Mouse (Mus musculus): Measurements from ENCODE around the gene Rab3a.

Rab3a gene

GRCm38 (mm10) chr8:70742176-70742575, 12.3 kb upstream of the Rab3a start:
- DNase-seq (ENCODE audit: low spot score) = no peak

GRCm38 (mm10) chr8:70742981-70743655, 11.4 kb upstream of the Rab3a start:
- no peak for DNase-seq (ENCODE audit: low spot score)

GRCm38 (mm10) chr8:70743656-70744590, 10.6 kb upstream of the Rab3a start:
- DNase-seq (ENCODE audit: low spot score) = peak; percentile 66

DNA sequence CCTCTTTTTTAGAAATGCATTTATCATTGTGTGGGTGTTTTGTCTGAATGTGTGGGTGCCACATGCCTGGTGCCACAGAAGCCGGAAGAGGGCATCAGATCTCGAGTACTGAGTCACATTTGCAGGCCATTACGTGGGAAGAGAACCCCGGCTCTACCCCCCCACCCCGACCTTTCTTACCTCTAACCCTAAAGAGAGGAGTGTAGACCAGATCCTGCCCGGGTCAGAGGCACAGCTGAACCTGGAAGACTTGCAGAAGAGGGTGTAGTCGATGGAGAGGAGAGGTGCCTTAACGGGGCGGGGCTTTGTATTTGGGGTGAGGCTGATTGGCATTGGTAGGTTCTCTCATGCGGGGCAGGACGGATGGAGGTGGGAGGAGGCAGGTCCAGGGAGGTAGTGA, 9.7 kb upstream of the Rab3a start:
- DNase-seq (ENCODE audit: low spot score) = no peak

GRCm38 (mm10) chr8:70745691-70746220, 8.7 kb upstream of the Rab3a start:
- no peak for DNase-seq (ENCODE audit: low spot score)

DNA sequence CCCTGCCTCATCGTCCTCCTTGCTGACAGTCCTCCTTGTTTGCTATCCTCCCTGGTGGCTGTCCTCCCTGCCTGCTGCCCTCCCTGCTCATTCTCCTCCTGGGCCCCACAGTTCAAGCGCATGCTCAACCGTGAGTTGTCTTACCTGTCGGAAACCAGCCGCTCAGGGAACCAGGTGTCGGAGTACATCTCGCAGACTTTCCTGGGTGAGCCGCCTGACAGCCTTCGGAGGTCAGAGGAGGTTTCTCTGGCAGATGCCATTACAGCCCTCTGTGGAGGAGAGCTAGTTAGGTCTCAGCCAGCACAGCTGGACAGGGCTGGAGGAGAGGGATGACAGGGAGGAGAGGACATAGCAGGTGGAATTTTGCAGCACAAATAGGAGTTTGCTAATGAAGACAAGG, 7.8 kb upstream of the Rab3a start:
- DNase-seq (ENCODE audit: low spot score) = no peak

DNA sequence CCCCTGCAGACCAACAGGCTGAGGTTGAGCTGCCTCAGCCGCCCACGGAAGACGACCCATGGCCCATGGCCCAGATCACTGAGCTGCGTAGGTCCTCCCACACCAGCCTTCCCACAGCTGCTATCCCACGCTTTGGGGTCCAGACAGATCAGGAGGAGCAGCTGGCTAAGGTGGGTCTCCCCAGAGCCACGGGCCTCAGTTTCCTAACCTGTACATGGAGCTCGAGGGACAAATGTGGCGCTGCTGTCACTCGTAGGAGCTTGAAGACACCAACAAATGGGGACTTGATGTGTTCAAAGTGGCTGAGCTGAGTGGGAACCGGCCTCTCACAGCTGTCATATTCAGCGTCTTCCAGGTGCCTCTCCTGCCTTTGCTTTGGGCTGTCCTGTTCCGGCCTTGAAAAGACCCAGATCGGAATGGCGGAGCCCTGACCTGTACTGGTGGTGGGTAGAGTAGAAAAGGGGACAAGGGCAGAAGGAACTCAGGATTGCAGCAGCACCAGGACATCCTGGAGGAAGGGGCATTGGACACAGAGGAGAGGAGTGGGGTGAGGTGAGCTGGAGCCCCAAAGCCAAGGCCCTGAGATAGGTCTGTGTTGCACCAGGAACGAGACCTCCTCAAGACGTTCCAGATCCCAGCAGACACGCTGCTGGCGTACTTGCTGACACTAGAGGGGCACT, 7.1 kb upstream of the Rab3a start:
- DNase-seq (ENCODE audit: low spot score) = no peak

- no peak for DNase-seq (ENCODE audit: low spot score)
Observed at GRCm38 (mm10) chr8:70748246-70749096, 6.0 kb upstream of the Rab3a start.

GRCm38 (mm10) chr8:70749097-70749674, 5.3 kb upstream of the Rab3a start:
- DNase-seq (ENCODE audit: low spot score) = no peak

GRCm38 (mm10) chr8:70750128-70750680, 4.3 kb upstream of the Rab3a start:
- no peak for DNase-seq (ENCODE audit: low spot score)

DNA sequence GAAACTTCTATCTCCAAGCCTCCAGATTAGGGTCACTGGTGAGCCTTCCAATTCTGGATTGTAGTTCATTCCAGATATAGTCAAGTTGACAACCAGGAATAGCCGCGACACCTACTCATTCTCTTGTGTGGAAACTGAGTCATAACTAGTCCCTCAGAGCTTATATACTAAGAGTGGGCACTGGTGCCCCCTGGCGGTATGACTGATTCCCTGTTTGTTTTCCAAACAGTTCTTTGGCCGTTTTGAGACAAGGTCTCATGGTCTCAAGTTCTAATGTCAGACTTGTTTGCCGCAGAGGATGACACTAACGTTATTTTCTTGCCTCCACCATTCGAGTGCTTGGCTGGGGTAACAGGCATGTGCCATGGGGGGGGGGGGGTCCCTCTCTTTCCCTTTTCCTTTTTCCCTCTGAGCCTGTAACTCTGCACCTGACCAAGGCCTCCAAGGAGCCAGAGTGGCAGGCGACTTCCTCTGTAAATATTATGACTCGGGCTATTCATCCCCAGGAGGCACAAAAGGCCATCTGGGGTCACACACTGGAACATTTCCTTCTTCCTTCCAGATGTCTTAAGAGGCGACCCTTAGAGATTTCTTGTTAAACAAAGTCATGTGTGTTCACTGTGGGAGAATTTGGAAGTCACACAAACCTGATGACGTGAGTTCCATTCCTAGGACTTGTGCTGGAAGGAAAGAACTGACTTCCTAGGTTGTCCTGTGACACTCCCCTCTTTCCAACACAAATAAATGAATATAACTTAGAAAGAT, 2.3 kb upstream of the Rab3a start:
- DNase-seq (ENCODE audit: low spot score) = no peak

DNA sequence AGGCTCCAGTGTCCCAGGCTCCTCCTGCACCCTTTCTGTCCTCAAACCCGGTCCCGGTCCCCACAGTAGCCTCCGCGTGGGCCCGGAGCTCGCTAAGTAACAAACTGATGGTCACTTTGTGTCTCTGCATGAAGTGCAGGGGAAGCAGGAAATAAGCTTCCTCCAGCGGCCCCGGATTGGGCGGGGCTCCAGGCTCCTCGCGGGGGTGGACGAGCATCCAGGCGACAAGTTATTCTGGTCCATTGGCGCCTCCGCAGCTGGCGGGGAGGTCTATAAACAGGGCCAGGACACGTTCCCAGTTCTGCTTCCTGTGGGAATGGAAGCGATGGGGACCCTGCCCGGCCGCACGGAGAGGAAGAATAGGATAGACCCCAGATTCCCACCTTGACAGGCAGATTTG, 1.3 kb upstream of the Rab3a start:
- DNase-seq (ENCODE audit: low spot score) = peak; percentile 79

DNA sequence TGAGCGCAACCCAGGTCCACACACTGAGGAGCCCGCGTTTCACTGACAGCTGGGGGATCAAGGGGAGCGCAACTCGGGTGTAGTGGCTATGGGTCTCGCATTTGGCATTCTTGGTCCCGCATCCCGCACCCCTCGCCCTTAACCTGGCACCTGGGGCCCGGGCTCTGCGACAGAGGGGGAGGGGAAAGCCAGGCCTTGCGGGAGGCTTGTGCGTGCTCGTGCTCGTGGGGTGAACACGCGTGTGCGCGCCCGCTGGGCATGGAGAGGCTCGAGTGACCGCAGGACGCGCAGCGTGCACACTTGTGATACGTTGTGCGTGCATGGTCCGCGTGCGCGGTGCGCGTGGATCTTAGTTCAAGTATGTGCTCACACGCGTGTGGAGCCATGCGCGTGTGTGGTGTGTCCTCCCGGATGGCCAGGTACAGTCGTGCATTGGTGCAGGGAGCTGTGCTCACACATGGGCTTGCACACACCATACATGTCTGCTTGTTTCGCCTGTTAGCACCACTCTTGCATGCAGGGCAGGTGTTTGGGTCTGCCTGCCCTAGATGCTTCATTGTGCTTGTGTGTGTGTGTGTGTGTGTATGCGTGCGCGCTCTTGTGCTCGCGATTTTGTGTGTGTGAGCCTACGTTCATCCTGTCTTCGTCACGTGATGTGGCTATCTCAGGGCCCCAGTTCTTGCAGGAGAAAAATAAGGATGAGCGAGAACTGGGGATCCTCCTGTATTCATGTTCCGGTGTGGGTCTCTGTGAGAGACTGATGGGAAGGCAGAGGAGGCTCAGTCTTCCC, 587 bp downstream of the Rab3a start:
- no peak for DNase-seq (ENCODE audit: low spot score)

- DNase-seq (ENCODE audit: low spot score) = no peak
Observed at GRCm38 (mm10) chr8:70755661-70756475, 1.4 kb downstream of the Rab3a start.

DNA sequence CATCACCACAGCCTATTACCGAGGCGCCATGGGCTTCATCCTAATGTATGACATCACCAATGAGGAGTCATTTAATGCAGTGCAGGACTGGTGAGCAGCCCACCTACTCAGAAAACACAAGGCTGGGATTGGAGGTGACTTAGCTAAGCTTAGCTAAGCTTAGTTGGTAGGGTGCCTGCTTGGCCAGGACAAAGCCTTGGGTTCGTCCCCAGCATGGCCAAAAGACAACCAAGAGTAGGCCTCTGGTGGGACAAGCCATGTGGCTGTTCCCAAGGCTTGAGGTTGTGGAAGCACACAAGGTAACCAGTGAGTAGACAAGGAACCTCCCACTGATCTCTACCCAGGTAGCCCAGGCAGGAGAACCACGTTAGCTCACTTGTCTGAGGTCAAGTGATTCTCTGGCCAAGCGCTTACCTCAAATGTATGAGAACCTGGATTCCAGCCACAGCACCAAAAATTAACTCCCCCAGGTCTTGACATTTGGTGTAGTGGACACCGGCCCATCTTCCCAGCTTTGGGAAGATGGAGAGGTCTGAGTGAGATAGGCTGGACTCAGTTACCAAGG, 2.1 kb downstream of the Rab3a start:
- DNase-seq (ENCODE audit: low spot score) = no peak

DNA sequence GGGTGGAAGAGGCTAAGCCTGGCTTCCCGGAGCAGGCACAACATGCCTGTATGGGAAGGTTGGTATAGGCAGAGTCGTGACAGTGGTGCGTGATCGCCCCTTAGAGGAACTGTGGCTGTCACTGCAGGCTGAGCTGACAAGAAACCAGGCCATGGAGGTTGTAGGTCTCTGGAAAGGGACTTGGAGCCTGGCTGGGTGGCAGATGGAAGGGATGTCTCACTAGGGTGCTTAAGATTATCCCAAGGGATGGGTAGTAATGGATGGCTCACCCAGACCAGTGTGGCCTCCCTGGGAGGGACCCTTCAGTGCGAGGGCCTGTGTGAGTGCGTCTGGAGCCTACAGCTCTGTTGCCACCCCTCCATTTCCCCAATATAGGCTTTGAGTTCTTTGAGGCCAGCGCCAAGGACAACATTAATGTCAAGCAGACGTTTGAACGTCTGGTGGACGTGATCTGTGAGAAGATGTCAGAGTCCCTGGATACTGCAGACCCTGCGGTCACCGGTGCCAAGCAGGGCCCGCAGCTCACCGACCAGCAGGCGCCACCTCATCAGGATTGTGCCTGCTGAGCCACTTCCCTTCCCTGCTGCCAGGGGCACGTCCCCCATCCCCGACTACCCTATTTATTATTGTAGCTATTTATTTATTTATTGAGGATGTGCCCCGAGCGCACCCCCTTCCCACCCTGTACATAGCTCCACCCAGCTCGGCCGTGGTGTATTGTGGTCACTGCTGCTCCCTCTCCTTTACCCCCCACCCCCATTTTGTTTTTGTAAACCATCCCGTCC, 3.2 kb downstream of the Rab3a start:
- DNase-seq (ENCODE audit: low spot score) = no peak

DNA sequence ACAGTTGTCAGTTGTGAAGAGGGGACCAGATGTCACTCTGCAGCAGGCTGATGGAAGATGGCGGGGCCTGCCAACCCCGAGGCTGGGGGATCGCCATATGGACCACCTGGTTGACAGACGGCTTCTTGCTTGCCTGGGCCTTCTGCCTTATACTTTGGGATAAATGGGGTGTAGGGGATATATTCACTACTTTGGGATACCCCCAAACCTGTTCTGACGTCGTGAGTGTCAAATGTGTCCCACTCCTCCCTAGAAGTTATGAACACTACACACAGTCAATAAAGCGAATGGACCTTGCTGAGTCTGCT, 3.8 kb downstream of the Rab3a start:
- DNase-seq (ENCODE audit: low spot score) = no peak
